Mouse (Mus musculus) testis, adult 2 months (tissue): ENCODE measurements around the gene Gcnt4. TPM values are rescaled to one million over a fixed set of nuclear protein-coding genes. Genes with fewer than 3 reads are reported as not detected.
A peak's percentile ranks its signal among the peaks of the same experiment; 100 is the strongest.

Experiments
- H3K27ac ChIP-seq: fragments of 200-500 bp; 2 replicates; pipeline ENCODE4 v1.5.1; 2012; ENCODE audit warnings: low read depth, low read length; ENCODE audit not compliant: control insufficient read depth, insufficient read depth
- H3K27me3 ChIP-seq: fragments of 200-500 bp; 2 replicates; pipeline ENCODE4 v1.6.1; 2012; ENCODE audit warnings: mild to moderate bottlenecking, low read length, moderate library complexity; ENCODE audit not compliant: control insufficient read depth, insufficient read depth
- H3K36me3 ChIP-seq: fragments of 200-500 bp; 2 replicates; pipeline ENCODE4 v1.6.1; 2012; ENCODE audit warnings: mild to moderate bottlenecking, low read length; ENCODE audit not compliant: control insufficient read depth, insufficient read depth
- H3K4me1 ChIP-seq: fragments of 200-500 bp; 2 replicates; pipeline ENCODE4 v1.6.1; 2012; ENCODE audit warnings: low read length; ENCODE audit not compliant: control insufficient read depth, insufficient read depth
- H3K4me3 ChIP-seq: fragments of 200-500 bp; 2 replicates; pipeline ENCODE4 v1.5.1; 2012; ENCODE audit warnings: low read depth, mild to moderate bottlenecking, low read length, moderate library complexity, mixed read lengths; ENCODE audit not compliant: control insufficient read depth
- CTCF ChIP-seq: fragments of 200-500 bp; IDR thresholded peaks from 2 replicates; pipeline ENCODE4 v1.5.1; 2012; ENCODE audit warnings: low read depth, mild to moderate bottlenecking, inconsistent platforms, low read length, moderate library complexity; ENCODE audit not compliant: control insufficient read depth, insufficient read depth, insufficient replicate concordance
- POLR2A ChIP-seq: fragments of 200-500 bp; IDR thresholded peaks from 2 replicates; pipeline ENCODE4 v1.6.1; 2012; ENCODE audit warnings: low read depth, mild to moderate bottlenecking, inconsistent platforms, low read length, moderate library complexity; ENCODE audit not compliant: control insufficient read depth
- polyA plus RNA-seq: library from polyadenylated mRNA; depleted of rRNA; stranded (reverse); fragments of >200 nt; gene quantifications from 2 replicates; pipeline ENCODE4 v1.2.3, GENCODE M21; 2012

Gcnt4 gene
- polyA plus RNA-seq, 1 experiment = 1.4 TPM

DNA sequence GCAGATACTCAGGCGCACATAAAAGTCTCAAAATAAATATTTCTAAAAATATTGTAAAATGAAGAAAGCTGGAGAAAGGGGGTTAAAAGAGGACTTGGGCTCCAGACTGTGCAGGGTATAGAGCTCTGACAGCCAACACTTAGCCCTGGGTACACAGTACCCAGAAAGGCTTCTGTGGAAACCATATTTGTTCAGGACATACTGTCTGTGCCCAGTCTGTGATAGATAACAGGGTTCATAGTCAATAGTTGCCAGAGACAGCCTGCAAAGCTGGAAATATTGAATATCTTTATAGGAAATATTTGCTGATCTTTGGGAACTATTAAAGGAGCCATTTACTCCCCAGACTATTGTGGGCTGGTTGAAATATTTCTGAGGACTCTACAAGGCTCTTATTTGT lies 35.5 kb downstream of the Gcnt4 start:
- Histone ChIP-seq H3K36me3 (no peaks in the 10 kb centered on the region), H3K4me1 (no peaks in the 10 kb centered on the region; the same call in 1 of the 2 replicates), H3K27ac (no peak overlapping the region), H3K27me3 (no peaks in the 10 kb centered on the region), H3K4me3 (no peak overlapping the region)
- TF ChIP-seq POLR2A (no peak), CTCF (no peak)

DNA sequence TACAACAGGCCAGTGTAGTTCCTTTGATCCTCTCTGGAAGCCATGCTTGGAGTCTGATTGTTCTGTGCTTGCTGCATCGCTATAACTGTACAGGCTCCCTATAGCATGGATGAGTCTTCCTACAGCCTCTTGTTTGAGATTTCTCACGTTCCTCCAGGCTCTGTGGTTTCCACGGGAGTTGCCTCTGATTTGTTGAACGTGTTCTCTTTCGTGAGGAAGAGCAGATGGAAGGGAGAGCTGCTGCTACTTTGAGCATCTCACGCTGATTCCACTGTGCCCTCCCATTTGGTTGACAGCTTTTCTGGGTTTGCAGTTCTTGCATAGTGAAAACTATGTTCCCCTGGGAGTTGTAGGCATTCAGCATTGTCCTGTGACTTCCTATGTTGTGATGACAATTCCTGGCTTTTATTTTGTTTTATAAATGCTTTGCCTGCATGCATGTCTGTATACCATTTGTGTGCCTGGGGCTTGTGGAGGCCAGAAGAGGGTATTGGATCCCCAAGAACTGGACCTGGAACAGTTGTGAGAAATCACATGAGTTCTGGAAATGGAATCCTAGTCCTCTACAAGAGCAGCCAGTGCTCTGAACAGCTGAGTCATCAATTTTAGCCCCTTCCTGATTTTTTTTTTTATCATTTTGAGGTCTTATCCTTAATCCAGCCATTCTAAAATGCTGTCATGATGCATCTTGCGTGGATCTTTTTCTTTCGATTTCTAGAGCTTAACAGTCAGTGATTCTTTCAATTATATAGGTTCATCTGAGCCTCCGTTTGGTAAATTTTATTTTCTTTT lies 37.1 kb downstream of the Gcnt4 start:
- Histone ChIP-seq H3K4me3 (no peak overlapping the region), H3K36me3 (no peaks in the 10 kb centered on the region), H3K4me1 (peaks cover 3% of the 10 kb centered on the region; the same call in 1 of the 2 replicates), H3K27me3 (no peaks in the 10 kb centered on the region), H3K27ac (no peak overlapping the region)
- TF ChIP-seq CTCF (no peak), POLR2A (no peak)

DNA sequence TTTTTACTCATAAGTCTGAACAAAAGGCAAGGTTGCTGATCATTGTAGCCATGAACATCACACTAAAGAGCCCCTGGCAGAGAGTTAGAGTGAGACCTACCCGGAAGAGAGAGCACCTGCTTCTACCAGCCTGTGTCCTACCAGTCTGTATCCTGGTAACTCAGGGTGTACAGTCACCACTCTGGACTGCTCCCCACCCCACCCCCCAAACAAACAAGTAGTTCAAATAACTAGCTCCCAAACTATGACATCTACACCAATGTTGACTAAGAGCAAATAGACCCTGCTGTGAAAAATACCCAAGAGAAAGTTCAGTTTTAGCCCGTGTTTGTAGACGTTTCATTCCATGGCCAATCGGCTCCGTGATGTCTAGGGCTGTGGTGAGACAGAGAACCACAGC lies 38.3 kb downstream of the Gcnt4 start:
- TF ChIP-seq CTCF (no peak), POLR2A (no peak)
- Histone ChIP-seq H3K27ac (no peak overlapping the region), H3K27me3 (no peaks in the 10 kb centered on the region)

DNA sequence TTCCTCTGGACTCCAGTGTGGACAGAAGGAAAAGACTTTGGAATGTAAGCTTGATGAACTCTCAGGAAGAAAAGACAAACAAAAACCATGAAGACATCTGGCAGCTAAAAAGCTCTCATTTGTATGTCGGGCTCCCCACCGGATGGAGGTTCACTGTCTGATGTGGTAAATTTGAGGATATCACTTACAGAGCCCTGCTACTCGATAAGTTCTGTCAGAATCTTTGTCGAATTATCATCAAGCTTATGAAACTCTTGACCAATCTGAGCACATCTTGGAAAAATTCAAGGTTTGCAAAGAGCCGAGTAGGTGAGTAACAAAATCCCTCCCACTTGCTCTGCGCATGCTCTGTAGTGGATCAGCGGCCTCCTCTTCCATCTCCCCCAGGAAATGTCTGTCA lies 40.5 kb downstream of the Gcnt4 start:
- H3K4me3 ChIP-seq = peak overlapping the region; percentile 49
- H3K4me1 ChIP-seq = peaks cover 3% of the 10 kb centered on the region; the same call in 1 of the 2 replicates
- no peaks in the 10 kb centered on the region for H3K27me3 ChIP-seq
- H3K36me3 ChIP-seq = no peaks in the 10 kb centered on the region
- no peak overlapping the region for H3K27ac ChIP-seq
- TF ChIP-seq POLR2A (no peak), CTCF (no peak)

More for the DNA sequence above, 38.3 kb downstream of the Gcnt4 start:
- no peaks in the 10 kb centered on the region for H3K36me3 ChIP-seq
- no peak overlapping the region for H3K4me3 ChIP-seq
- peaks cover 3% of the 10 kb centered on the region; the same call in 1 of the 2 replicates for H3K4me1 ChIP-seq

DNA sequence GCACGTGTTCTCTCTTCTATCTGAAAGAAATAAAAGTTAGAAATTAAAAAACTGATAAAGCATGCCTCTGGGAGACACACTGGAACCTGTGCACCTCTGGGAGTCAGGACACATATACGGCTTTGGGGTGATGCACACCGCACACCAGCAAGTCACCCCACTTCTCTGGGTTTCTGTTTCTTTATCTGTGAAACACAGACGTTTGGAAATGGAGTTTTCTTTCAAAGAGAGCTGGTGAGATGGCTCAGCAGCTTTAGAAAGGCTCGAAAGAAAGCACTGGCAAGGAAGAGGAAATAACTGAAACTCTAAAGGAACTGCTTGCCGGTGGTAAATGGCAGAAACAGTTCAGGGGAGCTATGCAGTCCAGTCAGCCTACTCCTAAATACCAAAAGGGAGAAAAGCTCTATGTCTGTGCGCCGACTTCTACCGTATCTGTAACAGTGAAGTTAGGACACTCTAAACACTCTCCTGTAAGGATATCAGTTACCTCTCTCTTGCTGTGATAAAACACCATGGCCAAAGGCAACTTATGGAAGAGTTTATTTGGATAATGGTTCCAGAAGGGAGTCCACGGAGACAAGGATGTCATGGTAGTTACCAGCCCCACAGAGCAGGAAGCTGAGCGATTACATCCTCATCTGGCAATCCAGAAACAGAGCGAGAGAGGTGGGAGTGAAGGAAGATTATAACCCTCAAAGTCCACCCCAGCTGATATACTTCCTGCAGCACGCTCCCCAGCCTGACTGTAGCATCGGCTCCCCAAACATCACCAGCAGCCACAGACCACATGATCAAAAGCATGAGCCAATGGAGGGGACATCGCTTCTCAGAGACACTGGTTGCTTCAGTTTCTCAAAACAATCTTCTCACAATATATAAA lies 42.0 kb downstream of the Gcnt4 start:
- TF ChIP-seq POLR2A = no peak
- Histone ChIP-seq H3K27me3 (no peaks in the 10 kb centered on the region), H3K36me3 (no peaks in the 10 kb centered on the region)

DNA sequence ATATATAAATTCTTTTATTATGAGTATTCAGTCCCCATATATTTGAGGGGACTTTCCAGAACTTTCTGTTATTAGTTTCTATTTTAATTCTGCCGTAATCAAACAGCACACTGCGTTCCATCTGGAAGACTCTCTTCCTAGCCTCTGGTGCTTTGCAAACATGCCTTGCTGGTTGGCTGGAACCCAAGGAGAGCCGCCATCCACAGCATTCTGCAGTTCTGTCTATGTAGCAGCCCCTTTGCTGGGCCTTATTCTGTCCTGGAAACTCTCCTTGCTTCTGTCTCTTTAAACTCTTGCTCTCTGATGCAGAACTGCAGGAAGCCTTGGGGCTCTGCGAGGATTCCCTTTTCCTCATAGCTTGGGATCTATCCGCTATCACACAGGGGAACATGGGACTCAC lies 42.6 kb downstream of the Gcnt4 start:
- Histone ChIP-seq H3K36me3 (no peaks in the 10 kb centered on the region), H3K4me1 (peaks cover 3% of the 10 kb centered on the region; the same call in 1 of the 2 replicates), H3K27me3 (no peaks in the 10 kb centered on the region), H3K27ac (no peak overlapping the region), H3K4me3 (no peak overlapping the region)
- TF ChIP-seq POLR2A (no peak), CTCF (no peak)

More for the DNA sequence above, 42.0 kb downstream of the Gcnt4 start:
- Histone ChIP-seq H3K27ac (no peak overlapping the region), H3K4me1 (peaks cover 3% of the 10 kb centered on the region; the same call in 1 of the 2 replicates), H3K4me3 (no peak overlapping the region)

DNA sequence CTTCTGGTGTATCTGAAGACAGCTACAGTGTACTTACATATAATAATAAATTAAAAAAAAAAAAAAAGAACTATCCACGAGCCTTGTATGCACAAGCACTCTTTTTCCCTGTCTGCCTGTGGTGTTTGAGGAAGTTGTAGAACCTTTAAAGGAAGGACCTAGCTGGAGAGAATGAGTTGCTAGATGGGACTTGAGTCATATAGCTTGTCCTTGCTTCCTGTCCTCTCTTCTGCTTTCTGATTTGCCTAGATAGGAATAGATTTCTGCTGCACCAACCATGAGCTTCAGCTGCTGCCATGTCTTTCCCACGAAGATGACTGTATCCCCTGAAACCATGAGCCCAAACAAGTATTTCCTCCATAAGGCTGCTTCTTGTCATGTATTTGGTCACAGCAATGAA lies 43.3 kb downstream of the Gcnt4 start:
- no peaks in the 10 kb centered on the region for H3K36me3 ChIP-seq
- H3K27ac ChIP-seq = no peak overlapping the region

More for the DNA sequence above, 43.3 kb downstream of the Gcnt4 start:
- peaks cover 3% of the 10 kb centered on the region; the same call in 1 of the 2 replicates for H3K4me1 ChIP-seq
- no peaks in the 10 kb centered on the region for H3K27me3 ChIP-seq
- H3K4me3 ChIP-seq = no peak overlapping the region
- TF ChIP-seq POLR2A (no peak), CTCF (no peak)
